Mouse (Mus musculus) right cerebral cortex, postnatal 14 days (tissue): Measurements from ENCODE around the gene Polg.

ENCODE experiments used
- DNase-seq: peaks from one replicate; pipeline ENCODE4 v3.0.0; 2022

The Polg gene

GRCm38 (mm10) chr7:79466053-79466901 is at the start of gene Polg:
Gene Polg, minus strand, starts transcription at chr7:79466362.
- peak; percentile 97 for DNase-seq

- no peak for DNase-seq
Measured at GRCm38 (mm10) chr7:79515861-79516260, 49.7 kb upstream of the Polg start.

- DNase-seq = peak; percentile 62
Measured at GRCm38 (mm10) chr7:79515221-79515743, 49.1 kb upstream of the Polg start.

- DNase-seq = peak; percentile 54
Measured at GRCm38 (mm10) chr7:79514361-79514881, 48.3 kb upstream of the Polg start.

DNA sequence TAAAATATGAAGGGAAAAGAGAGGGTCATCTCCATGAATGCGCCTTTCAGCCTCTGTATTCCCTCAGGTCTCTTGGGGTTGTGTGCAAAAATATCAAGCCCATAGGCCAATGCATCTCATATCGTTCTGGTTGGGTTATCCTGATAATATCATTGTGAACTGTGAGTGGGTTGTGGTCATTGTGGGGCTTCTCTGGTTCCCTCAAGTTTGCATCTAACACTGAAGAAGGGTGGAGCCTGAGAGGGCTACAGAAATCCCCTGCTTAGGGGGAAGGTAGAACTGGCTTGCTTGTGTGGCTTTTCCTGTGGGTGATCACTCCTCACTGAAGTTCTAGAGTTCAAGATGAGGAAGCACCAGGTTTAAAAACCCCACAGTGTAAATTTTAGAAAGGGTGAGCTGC is 47.3 kb upstream of the Polg start:
- no peak for DNase-seq

GRCm38 (mm10) chr7:79512496-79512895 is 46.3 kb upstream of the Polg start:
- no peak for DNase-seq

- no peak for DNase-seq
Measured at GRCm38 (mm10) chr7:79511656-79512055, 45.5 kb upstream of the Polg start.

GRCm38 (mm10) chr7:79511181-79511580 is 45.0 kb upstream of the Polg start:
- DNase-seq = no peak

GRCm38 (mm10) chr7:79510686-79511085 is 44.5 kb upstream of the Polg start:
- DNase-seq = no peak

DNA sequence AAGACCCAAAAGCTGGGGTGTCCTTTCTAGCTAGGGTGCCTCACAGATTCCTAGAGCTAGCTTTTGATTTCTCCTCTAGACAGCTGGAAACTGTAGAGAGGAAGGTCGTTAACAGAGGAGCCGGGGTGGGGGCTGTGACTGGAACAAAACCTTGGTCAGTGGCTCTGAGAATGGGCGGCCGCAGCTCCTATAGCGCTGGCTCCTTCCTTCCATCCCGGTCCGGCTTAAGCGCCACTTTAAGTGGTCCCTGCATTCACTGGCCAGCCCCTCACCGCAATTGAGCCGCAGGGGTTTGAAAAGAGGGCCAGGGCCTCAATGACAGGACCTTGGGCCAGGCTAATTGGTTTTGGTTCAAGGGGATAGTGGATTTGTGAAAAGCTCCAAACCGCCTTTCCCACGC is 43.5 kb upstream of the Polg start:
- no peak for DNase-seq

- DNase-seq = no peak
Measured at GRCm38 (mm10) chr7:79509235-79509607, 43.1 kb upstream of the Polg start.

DNA sequence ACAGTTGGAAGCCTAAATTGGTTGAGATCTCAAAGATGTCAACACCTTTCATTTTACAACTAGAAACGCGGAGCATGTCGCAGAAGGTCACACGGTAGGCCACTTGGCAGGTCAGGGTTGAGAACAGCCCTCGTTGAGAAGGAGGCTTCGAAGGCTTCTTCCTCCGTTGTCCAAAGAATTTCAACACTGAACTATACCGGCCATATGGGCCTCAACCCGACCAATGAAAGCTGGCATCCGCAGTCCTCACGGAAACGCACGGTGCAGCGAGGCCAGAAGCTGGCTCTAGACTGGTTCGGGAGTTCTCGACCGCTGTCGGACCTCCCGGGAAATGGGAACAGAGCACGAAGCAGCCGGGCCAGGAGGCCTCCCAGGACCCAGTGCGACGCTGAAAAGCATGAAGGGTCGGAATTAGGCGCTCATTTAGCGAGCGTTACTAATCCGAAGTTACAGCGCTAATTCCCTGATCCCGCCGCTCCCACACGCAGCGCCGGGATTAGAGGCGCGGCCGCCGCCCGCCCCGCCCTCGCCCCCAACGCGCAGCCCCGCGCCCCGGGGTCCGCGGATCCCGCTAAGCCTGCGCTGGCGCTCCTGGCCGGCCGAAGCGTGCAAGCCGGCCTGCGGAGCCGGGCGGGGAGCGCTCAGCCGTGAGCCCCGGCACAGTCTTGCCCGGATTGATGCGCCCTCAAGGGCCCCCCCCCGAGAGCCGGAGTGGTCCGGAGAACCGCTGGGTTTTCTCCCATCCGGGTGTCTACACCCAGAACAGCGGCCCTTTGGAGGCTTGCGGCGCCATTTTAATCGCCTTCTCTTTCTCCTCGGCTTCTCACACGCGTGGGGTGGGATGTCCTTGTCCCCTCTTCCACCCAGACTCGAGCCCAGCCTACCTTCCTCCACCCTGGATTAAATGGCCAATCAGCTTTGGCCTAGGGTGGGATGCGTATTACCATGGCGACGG is 42.4 kb upstream of the Polg start:
- DNase-seq = no peak

DNA sequence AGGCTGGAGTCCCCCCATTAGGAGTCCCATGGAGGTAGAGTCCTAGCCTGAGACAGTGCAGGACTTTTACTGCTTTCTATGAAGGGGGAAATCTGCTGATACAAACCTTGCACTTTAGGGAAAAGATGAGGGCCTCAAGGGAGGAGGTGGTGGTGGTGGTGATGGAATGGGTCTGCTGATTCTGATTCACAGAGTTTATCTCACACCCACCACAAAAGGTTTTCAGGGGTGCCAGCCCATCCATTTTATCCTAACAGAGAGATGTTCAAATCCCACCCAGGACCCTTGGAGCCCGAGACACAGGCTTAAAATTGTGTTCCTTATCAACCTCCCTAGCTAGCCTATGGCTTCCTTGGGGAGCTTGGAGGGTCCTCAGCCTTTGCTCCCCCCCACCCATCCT is 41.6 kb upstream of the Polg start:
- no peak for DNase-seq

GRCm38 (mm10) chr7:79507101-79507705 is 41.0 kb upstream of the Polg start:
- no peak for DNase-seq

DNA sequence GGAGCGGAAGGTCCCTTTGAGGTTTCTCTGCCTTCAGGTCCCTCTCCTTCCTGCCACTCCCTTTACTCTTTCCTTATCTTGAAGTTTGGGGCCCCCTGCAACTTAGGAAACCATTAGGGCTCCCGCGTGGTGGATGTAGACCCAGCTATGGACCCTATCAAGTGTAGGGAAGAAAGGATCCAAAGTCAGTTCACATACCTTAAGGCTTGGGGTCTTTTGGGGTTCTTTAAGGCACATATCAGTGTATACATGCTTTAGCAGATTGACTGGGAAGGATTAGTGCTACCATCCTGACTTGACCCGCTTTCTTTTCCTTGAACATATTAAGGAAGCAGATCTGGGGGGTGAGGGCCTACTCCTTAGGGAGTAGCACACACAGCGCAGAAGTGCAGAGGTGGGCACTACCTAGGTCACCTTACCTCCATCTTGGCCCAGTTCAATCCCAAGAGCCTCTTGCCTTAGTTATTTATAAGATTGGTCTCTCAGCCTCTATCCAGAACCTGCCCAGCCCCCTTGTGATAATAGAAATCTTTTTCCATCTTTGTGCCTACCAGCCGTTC is 40.4 kb upstream of the Polg start:
- DNase-seq = no peak

- DNase-seq = no peak
Measured at GRCm38 (mm10) chr7:79505876-79506530, 39.8 kb upstream of the Polg start.

GRCm38 (mm10) chr7:79505376-79505775 is 39.2 kb upstream of the Polg start:
- no peak for DNase-seq

GRCm38 (mm10) chr7:79504723-79505122 is 38.6 kb upstream of the Polg start:
- peak; percentile 93 for DNase-seq

DNA sequence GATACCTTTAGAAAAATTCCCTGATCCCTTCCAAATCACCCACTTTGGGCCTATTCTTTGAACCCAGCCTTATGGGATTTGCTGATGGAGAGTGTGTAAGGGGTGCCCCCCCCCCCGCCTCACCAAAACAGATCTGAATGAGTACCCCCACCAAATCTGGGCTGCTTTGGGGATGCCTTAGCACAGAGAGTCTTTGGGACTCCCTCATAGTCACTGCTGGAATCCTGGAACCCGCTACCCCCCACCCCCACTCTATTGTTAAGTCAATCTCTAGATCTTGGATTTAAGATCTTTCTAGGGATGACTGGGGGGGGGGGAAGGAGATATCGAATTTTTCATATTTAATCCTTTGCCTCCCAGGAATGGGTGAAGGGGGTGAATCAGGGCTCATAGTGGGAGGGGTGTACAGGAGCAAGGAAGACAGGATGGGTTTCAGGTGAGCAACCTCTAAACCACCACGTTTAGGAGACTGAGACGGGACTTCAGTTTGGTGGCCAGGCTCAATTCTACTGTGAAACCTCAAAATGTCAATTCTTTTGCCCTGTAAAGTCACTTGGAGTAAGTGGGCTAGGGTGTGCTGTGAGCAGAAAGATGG is 37.6 kb upstream of the Polg start:
- DNase-seq = no peak

DNA sequence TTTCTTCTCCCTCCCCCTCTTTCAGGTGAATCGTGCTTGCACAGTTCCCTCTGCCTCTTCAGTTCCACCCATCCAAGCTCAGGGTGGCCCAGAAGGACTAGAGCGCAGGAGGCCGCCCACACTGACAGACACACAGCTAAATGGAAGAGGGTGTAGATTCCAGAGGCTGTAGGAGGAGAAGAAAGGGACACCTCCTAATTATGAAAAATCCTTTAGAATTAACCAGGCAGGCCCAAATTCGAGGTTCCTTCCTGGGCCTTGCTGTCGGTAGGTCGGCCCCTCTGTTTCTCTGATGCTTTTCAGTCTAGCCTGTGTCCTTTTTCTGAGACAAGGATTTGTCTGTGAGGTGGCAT is 36.9 kb upstream of the Polg start:
- peak; percentile 32 for DNase-seq
